ENCODE assay signal across 26 mouse cellular contexts in genomic region chr1:183634836-183635235, GRCm38 (mm10).
"Had no signal": no experiment of that assay in that cellular context is flagged by ENCODE, and none has a peak within 500 bp of the region (broad histone marks: within the 10 kb centered on the region; RNA-seq: fewer than 3 reads in every experiment).

No protein-coding gene starts in this region.

- DNase-seq: cerebellum, adult 9-11 months; cerebellum, postnatal 10 days; cerebellum, postnatal 14 days; cerebellum, postnatal 25 days; cerebellum, postnatal 36 days; embryo, embryonic 11 days; forebrain, postnatal 0 days; gastrocnemius, adult 2 months; gastrocnemius, postnatal 10 days; gastrocnemius, postnatal 14 days; gastrocnemius, postnatal 25 days; gastrocnemius, postnatal 36 days; heart, adult 18-20 months; heart, adult 2 months had no signal

- H3K27me3 ChIP-seq: embryonic facial prominence, embryonic 12.5 days; embryonic facial prominence, embryonic 13.5 days; embryonic facial prominence, embryonic 15.5 days; forebrain, embryonic 12.5 days; forebrain, embryonic 13.5 days; forebrain, embryonic 15.5 days had no signal

- H3K4me2 ChIP-seq: embryonic facial prominence, embryonic 12.5 days; embryonic facial prominence, embryonic 13.5 days; embryonic facial prominence, embryonic 15.5 days; forebrain, embryonic 12.5 days; forebrain, embryonic 13.5 days; forebrain, embryonic 15.5 days had no signal

- H3K9ac ChIP-seq: embryonic facial prominence, embryonic 12.5 days; embryonic facial prominence, embryonic 13.5 days; embryonic facial prominence, embryonic 15.5 days; forebrain, embryonic 12.5 days; forebrain, embryonic 13.5 days; forebrain, embryonic 15.5 days; forebrain, postnatal 0 days had no signal

- H3K4me1 ChIP-seq: embryonic facial prominence, embryonic 10.5 days; embryonic facial prominence, embryonic 12.5 days; forebrain, embryonic 12.5 days; forebrain, embryonic 13.5 days; forebrain, embryonic 15.5 days; heart, embryonic 10.5 days had no signal

- ATAC-seq: forebrain, embryonic 13.5 days; forebrain, embryonic 14.5 days; forebrain, embryonic 15.5 days; forebrain, embryonic 16.5 days; forebrain, postnatal 0 days had no signal

- H3K9me3 ChIP-seq: embryonic facial prominence, embryonic 10.5 days; embryonic facial prominence, embryonic 12.5 days; embryonic facial prominence, embryonic 13.5 days; embryonic facial prominence, embryonic 15.5 days; forebrain, embryonic 10.5 days; forebrain, embryonic 12.5 days; forebrain, embryonic 13.5 days; forebrain, embryonic 15.5 days; heart, embryonic 10.5 days had no signal

- H3K36me3 ChIP-seq: embryonic facial prominence, embryonic 10.5 days; embryonic facial prominence, embryonic 12.5 days; embryonic facial prominence, embryonic 13.5 days; embryonic facial prominence, embryonic 15.5 days; forebrain, embryonic 10.5 days; forebrain, embryonic 12.5 days; forebrain, embryonic 15.5 days; heart, embryonic 10.5 days had no signal

- H3K27ac ChIP-seq: embryonic facial prominence, embryonic 10.5 days; embryonic facial prominence, embryonic 12.5 days; embryonic facial prominence, embryonic 13.5 days; embryonic facial prominence, embryonic 15.5 days; forebrain, embryonic 10.5 days; forebrain, embryonic 12.5 days; forebrain, embryonic 13.5 days; forebrain, embryonic 15.5 days; gastrocnemius, adult 2 months; heart, adult 2 months; heart, embryonic 10.5 days had no signal

- H3K4me3 ChIP-seq: embryonic facial prominence, embryonic 10.5 days; embryonic facial prominence, embryonic 12.5 days; embryonic facial prominence, embryonic 13.5 days; embryonic facial prominence, embryonic 15.5 days; erythroblast, embryonic 14.5 days; forebrain, embryonic 10.5 days; forebrain, embryonic 12.5 days; forebrain, embryonic 13.5 days; forebrain, embryonic 15.5 days; gastrocnemius, adult 2 months; heart, adult 2 months; heart, embryonic 10.5 days had no signal
